Mouse (Mus musculus): Measurements from ENCODE around the gene Thtpa. TPM values are rescaled to one million over a fixed set of nuclear protein-coding genes. Genes with fewer than 3 reads are reported as not detected.

Gene Thtpa
- polyA plus RNA-seq, 1 experiment from 2014 or later: 18.2 TPM

GRCm38 (mm10) chr14:55122359-55122758 is 27.8 kb downstream of the Thtpa start:
- no peak overlapping the region for H3K9ac ChIP-seq (ENCODE audit: low read depth, low read length)
- no peak for ATAC-seq (ENCODE audit: low FRiP score)
- H3K4me2 ChIP-seq (replicated peaks; ENCODE audit: low read depth, low read length): no peak overlapping the region
- H3K27me3 ChIP-seq (ENCODE audit: control insufficient read depth, insufficient read depth, low read length): 0 out of 2 replicates have a peak, but pooled peaks cover under 1% of the 10 kb centered on the region
- H3K36me3 ChIP-seq (ENCODE audit: control insufficient read depth, insufficient read depth, low read length): no peaks in the 10 kb centered on the region
- H3K9me3 ChIP-seq (ENCODE audit: control insufficient read depth, low read length): no peaks in the 10 kb centered on the region
- no peak for DNase-seq (ENCODE audit: low spot score)
- no peaks in the 10 kb centered on the region for H3K4me1 ChIP-seq (replicated peaks; ENCODE audit: control insufficient read depth, insufficient read depth, low read length)
- no peak overlapping the region for H3K27ac ChIP-seq (ENCODE audit: low read depth, low read length)
- no peak overlapping the region for H3K4me3 ChIP-seq (ENCODE audit: low read depth, low read length)
- 59% methylated on average over 8 of the region's 8 CpGs for WGBS

- Histone ChIP-seq H3K36me3 (ENCODE audit: control insufficient read depth, insufficient read depth, low read length) (no peaks in the 10 kb centered on the region), H3K4me3 (ENCODE audit: low read depth, low read length) (no peak overlapping the region), H3K27me3 (ENCODE audit: control insufficient read depth, insufficient read depth, low read length) (no peaks in the 10 kb centered on the region), H3K4me2 (replicated peaks; ENCODE audit: low read depth, low read length) (no peak overlapping the region), H3K9me3 (ENCODE audit: control insufficient read depth, low read length) (no peaks in the 10 kb centered on the region), H3K9ac (ENCODE audit: low read depth, low read length) (no peak overlapping the region), H3K27ac (ENCODE audit: low read depth, low read length) (no peak overlapping the region), H3K4me1 (replicated peaks; ENCODE audit: control insufficient read depth, insufficient read depth, low read length) (no peaks in the 10 kb centered on the region)
- no peak for DNase-seq (ENCODE audit: low spot score)
- ATAC-seq (ENCODE audit: low FRiP score): no peak
- 85% methylated on average over 5 of the region's 5 CpGs for WGBS
Observed at GRCm38 (mm10) chr14:55125711-55126110, 31.1 kb downstream of the Thtpa start.

- Histone ChIP-seq H3K27ac (ENCODE audit: low read depth, low read length) (no peak overlapping the region), H3K4me3 (ENCODE audit: low read depth, low read length) (no peak overlapping the region)
Observed at GRCm38 (mm10) chr14:55126521-55126920, 31.9 kb downstream of the Thtpa start.

GRCm38 (mm10) chr14:55135676-55136075 is 41.1 kb downstream of the Thtpa start:
- no peaks in the 10 kb centered on the region for H3K27me3 ChIP-seq (ENCODE audit: control insufficient read depth, insufficient read depth, low read length)
- DNase-seq (ENCODE audit: low spot score): no peak
- ATAC-seq (ENCODE audit: low FRiP score): no peak
- 80% methylated on average over 8 of the region's 8 CpGs for WGBS
- no peaks in the 10 kb centered on the region for H3K9me3 ChIP-seq (ENCODE audit: control insufficient read depth, low read length)
- no peak overlapping the region for H3K27ac ChIP-seq (ENCODE audit: low read depth, low read length)
- no peak overlapping the region for H3K4me3 ChIP-seq (ENCODE audit: low read depth, low read length)
- no peak overlapping the region for H3K4me2 ChIP-seq (replicated peaks; ENCODE audit: low read depth, low read length)
- H3K9ac ChIP-seq (ENCODE audit: low read depth, low read length): no peak overlapping the region
- no peaks in the 10 kb centered on the region for H3K36me3 ChIP-seq (ENCODE audit: control insufficient read depth, insufficient read depth, low read length)
- H3K4me1 ChIP-seq (replicated peaks; ENCODE audit: control insufficient read depth, insufficient read depth, low read length): no peaks in the 10 kb centered on the region

More at GRCm38 (mm10) chr14:55126521-55126920, 31.9 kb downstream of the Thtpa start:
- no peak for ATAC-seq (ENCODE audit: low FRiP score)
- WGBS: 73% methylated on average over 7 of the region's 7 CpGs
- no peaks in the 10 kb centered on the region for H3K4me1 ChIP-seq (replicated peaks; ENCODE audit: control insufficient read depth, insufficient read depth, low read length)
- no peak for DNase-seq (ENCODE audit: low spot score)
- H3K27me3 ChIP-seq (ENCODE audit: control insufficient read depth, insufficient read depth, low read length): no peaks in the 10 kb centered on the region
- H3K36me3 ChIP-seq (ENCODE audit: control insufficient read depth, insufficient read depth, low read length): no peaks in the 10 kb centered on the region
- no peak overlapping the region for H3K9ac ChIP-seq (ENCODE audit: low read depth, low read length)
- no peaks in the 10 kb centered on the region for H3K9me3 ChIP-seq (ENCODE audit: control insufficient read depth, low read length)
- no peak overlapping the region for H3K4me2 ChIP-seq (replicated peaks; ENCODE audit: low read depth, low read length)

- Histone ChIP-seq H3K9me3 (ENCODE audit: control insufficient read depth, low read length) (no peaks in the 10 kb centered on the region), H3K4me1 (replicated peaks; ENCODE audit: control insufficient read depth, insufficient read depth, low read length) (no peaks in the 10 kb centered on the region), H3K4me3 (ENCODE audit: low read depth, low read length) (no peak overlapping the region), H3K36me3 (ENCODE audit: control insufficient read depth, insufficient read depth, low read length) (no peaks in the 10 kb centered on the region), H3K27ac (ENCODE audit: low read depth, low read length) (no peak overlapping the region), H3K27me3 (ENCODE audit: control insufficient read depth, insufficient read depth, low read length) (no peaks in the 10 kb centered on the region), H3K4me2 (replicated peaks; ENCODE audit: low read depth, low read length) (no peak overlapping the region), H3K9ac (ENCODE audit: low read depth, low read length) (no peak overlapping the region)
- ATAC-seq (ENCODE audit: low FRiP score) (no peak), DNase-seq (ENCODE audit: low spot score) (no peak)
- 42% methylated on average over 7 of the region's 7 CpGs for WGBS
Observed at GRCm38 (mm10) chr14:55139313-55139712, 44.7 kb downstream of the Thtpa start.

GRCm38 (mm10) chr14:55146324-55146723 is 51.7 kb downstream of the Thtpa start:
- Histone ChIP-seq H3K9me3 (ENCODE audit: control insufficient read depth, low read length) (no peaks in the 10 kb centered on the region), H3K9ac (ENCODE audit: low read depth, low read length) (no peak overlapping the region), H3K4me1 (replicated peaks; ENCODE audit: control insufficient read depth, insufficient read depth, low read length) (no peaks in the 10 kb centered on the region), H3K36me3 (ENCODE audit: control insufficient read depth, insufficient read depth, low read length) (no peaks in the 10 kb centered on the region), H3K27me3 (ENCODE audit: control insufficient read depth, insufficient read depth, low read length) (no peaks in the 10 kb centered on the region), H3K27ac (ENCODE audit: low read depth, low read length) (no peak overlapping the region), H3K4me2 (replicated peaks; ENCODE audit: low read depth, low read length) (no peak overlapping the region), H3K4me3 (ENCODE audit: low read depth, low read length) (no peak overlapping the region)
- DNase-seq (ENCODE audit: low spot score) (no peak), ATAC-seq (ENCODE audit: low FRiP score) (no peak)
- WGBS: 95% methylated on average over 1 of the region's 1 CpGs

- Histone ChIP-seq H3K27ac (ENCODE audit: low read depth, low read length) (no peak overlapping the region), H3K4me2 (replicated peaks; ENCODE audit: low read depth, low read length) (no peak overlapping the region), H3K4me1 (replicated peaks; ENCODE audit: control insufficient read depth, insufficient read depth, low read length) (no peaks in the 10 kb centered on the region), H3K27me3 (ENCODE audit: control insufficient read depth, insufficient read depth, low read length) (no peaks in the 10 kb centered on the region), H3K36me3 (ENCODE audit: control insufficient read depth, insufficient read depth, low read length) (no peaks in the 10 kb centered on the region), H3K4me3 (ENCODE audit: low read depth, low read length) (no peak overlapping the region), H3K9me3 (ENCODE audit: control insufficient read depth, low read length) (no peaks in the 10 kb centered on the region), H3K9ac (ENCODE audit: low read depth, low read length) (no peak overlapping the region)
- WGBS: 87% methylated on average over 12 of the region's 12 CpGs
- no peak for ATAC-seq (ENCODE audit: low FRiP score)
- no peak for DNase-seq (ENCODE audit: low spot score)
Observed at GRCm38 (mm10) chr14:55146829-55147401, 52.3 kb downstream of the Thtpa start.

- H3K9ac ChIP-seq (ENCODE audit: low read depth, low read length): no peak overlapping the region
- H3K27ac ChIP-seq (ENCODE audit: low read depth, low read length): no peak overlapping the region
- no peaks in the 10 kb centered on the region for H3K36me3 ChIP-seq (ENCODE audit: control insufficient read depth, insufficient read depth, low read length)
- H3K27me3 ChIP-seq (ENCODE audit: control insufficient read depth, insufficient read depth, low read length): no peaks in the 10 kb centered on the region
- no peak overlapping the region for H3K4me2 ChIP-seq (replicated peaks; ENCODE audit: low read depth, low read length)
- 32% methylated on average over 5 of the region's 5 CpGs for WGBS
- ATAC-seq (ENCODE audit: low FRiP score) (peak; percentile 47; the same call in 1 of the 2 replicates), DNase-seq (ENCODE audit: low spot score) (peak; percentile 83)
- no peaks in the 10 kb centered on the region for H3K9me3 ChIP-seq (ENCODE audit: control insufficient read depth, low read length)
- no peak overlapping the region for H3K4me3 ChIP-seq (ENCODE audit: low read depth, low read length)
- H3K4me1 ChIP-seq (replicated peaks; ENCODE audit: control insufficient read depth, insufficient read depth, low read length): no peaks in the 10 kb centered on the region
Observed at GRCm38 (mm10) chr14:55148363-55148915, 53.9 kb downstream of the Thtpa start.

Data from hindbrain, embryonic 11.5 days (tissue).